Mouse (Mus musculus) macrophage (primary cell): ENCODE data around the gene Gramd1b. TPM values are rescaled to one million over a fixed set of nuclear protein-coding genes. Genes with fewer than 3 reads are reported as not detected.

ENCODE experiments used
- H3K27ac ChIP-seq: fragments of 350-480 bp; formaldehyde crosslinking; 2 replicates; pipeline ENCODE4 v1.9.0; 2021
- H3K36me3 ChIP-seq: fragments of 350-480 bp; formaldehyde crosslinking; 2 replicates; pipeline ENCODE4 v1.9.0; 2021; ENCODE audit errors: inconsistent target
- H3K4me3 ChIP-seq: fragments of 350-480 bp; formaldehyde crosslinking; 2 replicates; pipeline ENCODE4 v1.9.0; 2021; ENCODE audit errors: inconsistent target
- H3K79me2 ChIP-seq: fragments of 350-480 bp; formaldehyde crosslinking; 2 replicates; pipeline ENCODE4 v1.9.0; 2021; ENCODE audit errors: inconsistent target
- WGBS: methylation state at CpG from one replicate; pipeline ENCODE4 v1.1.7; 2026; ENCODE audit warnings: inconsistent platforms; ENCODE audit not compliant: missing documents; 5-methylcytosine and 5-hydroxymethylcytosine counted together
- polyA plus RNA-seq: library from polyadenylated mRNA; stranded (reverse); fragments of 250-400 nt; gene quantifications from 3 replicates; pipeline ENCODE4 v1.2.4, GENCODE M21; 2018; ENCODE audit warnings: inconsistent platforms

The Gramd1b gene
- polyA plus RNA-seq, 1 experiment from 2014 or later, result 73.4 TPM

DNA sequence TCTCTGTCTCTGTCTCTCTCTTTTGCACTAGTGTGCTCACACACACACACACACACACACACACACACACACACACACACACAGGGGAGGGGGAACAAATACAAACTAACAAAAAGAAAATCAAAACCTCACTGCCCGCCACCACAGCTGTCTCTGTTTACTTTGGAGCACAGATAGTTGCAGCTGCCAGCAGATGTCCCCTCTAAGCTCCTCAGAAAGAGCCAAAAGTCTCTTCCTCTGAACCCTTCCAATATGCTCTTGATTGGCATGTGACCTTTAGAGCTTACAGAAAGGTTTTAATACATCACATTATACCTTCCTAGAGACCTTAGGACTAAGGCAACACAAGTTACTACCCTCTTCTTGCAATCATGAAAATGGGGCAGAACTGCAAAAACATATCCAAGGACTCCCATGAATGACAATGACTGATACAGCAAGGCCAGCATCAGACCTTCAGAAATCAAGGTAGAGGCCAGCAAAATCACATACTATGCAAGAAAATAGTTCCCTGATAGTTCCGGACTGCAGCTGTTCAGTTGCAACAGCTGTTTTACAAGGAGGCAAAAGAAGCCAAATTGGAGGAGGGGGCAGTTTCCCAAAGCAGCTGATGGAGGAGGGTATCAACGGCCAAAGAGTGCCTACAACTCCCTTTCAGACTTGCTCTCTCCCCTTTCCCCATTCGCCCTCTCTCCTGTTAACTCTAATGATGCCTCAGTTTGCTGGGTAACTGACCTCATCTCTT, 72.5 kb downstream of the Gramd1b start:
- Histone ChIP-seq H3K79me2 (peaks cover 27% of the 10 kb centered on the region), H3K4me3 (no peak overlapping the region), H3K27ac (no peak overlapping the region), H3K36me3 (no peaks in the 10 kb centered on the region)
- 100% methylated on average over 4 of the region's 4 CpGs for WGBS

DNA sequence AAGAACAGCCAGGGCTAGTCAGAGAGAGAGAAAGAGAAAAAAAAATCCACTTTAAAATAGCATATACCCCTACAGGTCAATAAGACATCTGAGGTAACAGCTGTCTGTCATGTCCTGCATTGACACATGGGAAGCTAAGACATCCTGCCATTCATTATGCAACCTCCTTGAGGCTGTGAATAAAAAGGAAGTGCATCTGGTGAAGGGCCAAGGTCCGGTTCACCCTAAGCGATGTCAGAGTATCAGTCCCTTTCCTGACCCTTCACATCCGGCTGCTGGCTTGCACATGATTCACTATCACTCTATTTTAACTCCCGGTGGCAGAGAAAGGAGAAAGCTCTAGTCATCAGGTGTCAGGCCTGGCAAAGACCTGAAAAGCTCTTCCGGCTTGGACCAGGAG, 73.7 kb downstream of the Gramd1b start:
- peak overlapping the region; percentile 87 for H3K27ac ChIP-seq
- no peaks in the 10 kb centered on the region for H3K36me3 ChIP-seq
- no peak overlapping the region for H3K4me3 ChIP-seq

DNA sequence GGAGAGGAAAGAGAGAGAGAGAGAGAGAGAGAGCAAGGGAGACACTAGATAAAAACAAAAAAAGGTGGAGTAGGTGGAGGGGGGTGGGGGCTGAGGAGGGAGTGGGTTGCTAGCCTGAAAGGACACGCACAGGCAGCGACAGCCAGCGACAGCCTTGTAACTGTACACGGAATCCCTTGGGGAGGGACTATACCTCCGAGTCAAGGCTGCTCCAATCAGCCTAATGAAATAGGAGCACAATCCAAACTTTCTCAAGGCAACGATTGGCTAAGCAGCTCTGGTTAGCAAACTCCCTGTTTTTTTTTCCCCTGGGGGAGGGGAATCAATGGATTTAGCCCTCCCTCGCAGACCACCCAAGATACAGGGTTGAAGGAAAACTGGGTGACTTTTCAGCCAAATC, 75.0 kb downstream of the Gramd1b start:
- H3K27ac ChIP-seq, result peak overlapping the region; percentile 87

More for the DNA sequence above, 73.7 kb downstream of the Gramd1b start:
- WGBS, result 15% methylated on average over 5 of the region's 5 CpGs
- H3K79me2 ChIP-seq, result peaks cover 40% of the 10 kb centered on the region

DNA sequence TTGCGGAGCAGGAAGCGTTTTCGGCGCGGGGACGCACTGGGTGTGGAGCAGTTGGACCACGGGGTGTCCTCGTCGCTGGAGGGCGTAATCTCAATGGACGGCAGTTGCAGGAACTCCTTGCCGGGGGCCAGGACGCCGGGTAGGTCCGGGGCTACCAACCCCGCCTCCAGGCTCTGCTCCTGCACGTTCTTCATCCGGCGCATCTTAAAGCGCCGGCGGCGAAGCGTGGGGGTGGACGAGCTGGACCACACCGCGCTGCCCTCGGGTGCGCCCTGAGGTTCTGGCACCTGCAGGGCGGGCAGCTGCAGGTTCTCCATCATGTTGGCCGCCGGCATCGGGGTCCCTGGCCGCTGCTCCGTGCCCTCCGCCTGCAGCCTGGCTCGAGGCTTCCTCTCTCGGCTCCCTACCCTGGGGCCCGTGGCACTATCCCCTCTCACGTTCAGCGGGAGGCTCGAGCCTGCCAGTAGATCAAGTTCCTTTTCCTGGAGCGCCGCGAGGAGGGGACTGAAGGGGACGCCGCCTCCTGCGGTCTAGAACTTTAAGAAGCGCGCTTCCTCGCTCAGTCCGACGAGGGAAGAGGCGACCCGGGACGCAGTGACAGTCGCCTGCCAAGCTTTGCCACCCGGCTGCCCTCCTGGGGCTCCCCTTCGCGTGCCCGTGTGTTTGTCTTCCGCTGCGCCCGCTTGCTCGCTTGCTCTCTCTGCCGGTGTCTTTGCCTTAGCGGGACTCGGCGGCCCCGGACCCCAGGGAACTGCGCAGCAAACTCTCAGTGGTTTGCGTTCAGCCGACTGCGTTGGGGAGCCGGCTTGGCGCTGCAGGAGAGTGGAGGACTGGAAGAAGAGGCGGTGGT, 75.6 kb downstream of the Gramd1b start:
- Histone ChIP-seq H3K36me3 (no peaks in the 10 kb centered on the region), H3K79me2 (peaks cover 59% of the 10 kb centered on the region), H3K4me3 (peak overlapping the region; percentile 89), H3K27ac (peak overlapping the region; percentile 87)
- under 1% methylated on average over 76 of the region's 77 CpGs for WGBS

More for the DNA sequence above, 75.0 kb downstream of the Gramd1b start:
- H3K79me2 ChIP-seq, result peaks cover 52% of the 10 kb centered on the region
- 13% methylated on average over 7 of the region's 7 CpGs for WGBS
- no peaks in the 10 kb centered on the region for H3K36me3 ChIP-seq
- peak overlapping the region; percentile 89 for H3K4me3 ChIP-seq

DNA sequence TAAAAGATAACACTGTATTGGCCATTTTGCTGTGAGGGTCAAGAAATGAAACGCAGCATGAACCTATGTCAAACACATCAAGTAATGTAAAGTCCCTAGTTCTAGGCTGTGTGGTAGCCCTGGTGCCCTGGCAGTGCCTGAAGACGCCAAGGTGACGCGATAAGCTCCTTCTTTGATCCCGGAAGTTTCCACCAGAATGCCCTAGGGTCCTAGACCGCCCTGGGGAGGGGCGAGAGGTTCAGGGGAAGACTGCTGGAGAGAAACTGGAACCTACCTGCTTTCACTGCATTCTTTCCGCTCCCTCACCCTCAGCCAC, 76.2 kb downstream of the Gramd1b start:
- Histone ChIP-seq H3K27ac (peak overlapping the region; percentile 87), H3K4me3 (peak overlapping the region; percentile 89), H3K79me2 (peaks cover 64% of the 10 kb centered on the region), H3K36me3 (no peaks in the 10 kb centered on the region)
- 2% methylated on average over 8 of the region's 8 CpGs for WGBS

DNA sequence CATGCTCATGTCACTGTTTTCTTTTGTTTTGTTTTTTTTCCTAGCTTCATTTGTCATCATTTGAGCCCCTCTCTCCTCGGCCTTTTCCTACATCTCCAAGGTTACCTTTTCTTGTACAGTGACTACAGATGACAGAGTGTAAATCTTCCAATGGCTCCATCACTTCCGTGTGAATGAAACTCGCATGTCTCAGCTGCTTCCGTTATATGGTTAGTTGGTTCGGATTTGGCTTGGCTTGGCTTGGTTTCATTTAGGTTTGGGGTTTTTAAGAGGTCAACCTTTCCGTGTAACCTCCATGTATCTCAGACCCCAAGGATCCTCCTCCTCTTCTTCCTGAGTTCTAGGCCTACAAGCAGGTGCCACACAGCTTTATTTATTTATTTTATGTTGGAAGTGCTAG, 77.3 kb downstream of the Gramd1b start:
- H3K36me3 ChIP-seq, result no peaks in the 10 kb centered on the region
- H3K4me3 ChIP-seq, result peak overlapping the region; percentile 89; the same call in 1 of the 2 replicates
- H3K79me2 ChIP-seq, result peaks cover 75% of the 10 kb centered on the region
- H3K27ac ChIP-seq, result no peak overlapping the region
- 94% methylated on average over 6 of the region's 6 CpGs for WGBS

DNA sequence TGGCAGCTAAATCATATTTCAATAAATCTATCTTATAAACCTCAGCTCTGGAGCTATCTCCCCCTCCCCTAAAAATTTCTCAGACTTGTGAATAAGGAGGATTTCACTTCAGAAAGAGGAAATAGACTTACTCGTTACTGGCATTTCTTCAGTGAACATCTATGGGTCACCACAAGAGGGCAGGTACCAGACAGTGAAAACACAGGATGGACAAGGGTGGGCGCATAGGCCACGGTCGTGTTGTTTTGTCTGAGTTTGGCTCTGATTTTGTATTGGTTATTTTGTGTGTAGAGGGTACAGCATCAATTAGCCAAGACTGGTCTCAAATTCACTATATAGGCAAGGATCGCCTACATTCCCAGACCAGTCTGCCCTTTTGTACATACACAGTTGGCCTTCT, 79.0 kb downstream of the Gramd1b start:
- Histone ChIP-seq H3K27ac (no peak overlapping the region), H3K36me3 (no peaks in the 10 kb centered on the region), H3K4me3 (no peak overlapping the region), H3K79me2 (peaks cover 92% of the 10 kb centered on the region)
- WGBS, result 53% methylated on average over 5 of the region's 5 CpGs

DNA sequence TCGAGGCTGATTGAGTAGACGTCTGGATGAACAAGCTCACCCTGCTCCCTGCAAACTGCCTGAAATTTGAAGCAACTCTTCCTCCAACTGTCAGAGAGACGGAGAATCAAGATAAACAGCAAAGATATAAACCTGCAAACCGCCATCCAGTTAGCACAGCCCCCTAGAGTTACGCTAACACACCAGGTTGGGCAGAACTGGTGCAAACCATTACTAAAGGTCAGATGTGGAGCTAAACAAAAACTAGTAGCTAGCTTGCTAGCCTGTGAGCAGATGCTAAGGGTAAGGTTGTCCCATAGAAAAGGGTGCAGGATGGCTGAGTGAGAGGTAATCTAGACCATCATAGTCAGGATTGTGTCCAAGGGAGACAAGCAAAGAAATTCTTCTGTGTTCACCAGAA, 80.4 kb downstream of the Gramd1b start:
- no peaks in the 10 kb centered on the region for H3K36me3 ChIP-seq
- no peak overlapping the region for H3K27ac ChIP-seq
- WGBS, result 90% methylated on average over 5 of the region's 5 CpGs
- peaks cover 94% of the 10 kb centered on the region for H3K79me2 ChIP-seq
- no peak overlapping the region for H3K4me3 ChIP-seq

DNA sequence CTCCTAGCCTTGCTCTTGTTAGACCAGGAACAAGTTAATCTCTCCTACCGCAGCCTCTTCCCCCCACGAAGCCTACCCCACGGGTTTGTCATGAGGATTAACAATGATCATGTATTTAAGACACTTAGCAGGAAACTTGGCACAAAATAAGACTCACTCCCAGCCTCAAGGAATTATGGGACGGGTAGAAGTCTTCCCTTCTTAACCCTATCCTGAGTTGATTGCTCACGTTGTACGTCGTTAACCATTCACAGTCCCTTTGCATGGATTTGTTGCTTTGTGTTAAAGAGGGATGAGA, 80.8 kb downstream of the Gramd1b start:
- 70% methylated on average over 7 of the region's 7 CpGs for WGBS
- Histone ChIP-seq H3K27ac (no peak overlapping the region), H3K4me3 (no peak overlapping the region), H3K79me2 (peaks cover 98% of the 10 kb centered on the region), H3K36me3 (no peaks in the 10 kb centered on the region)

DNA sequence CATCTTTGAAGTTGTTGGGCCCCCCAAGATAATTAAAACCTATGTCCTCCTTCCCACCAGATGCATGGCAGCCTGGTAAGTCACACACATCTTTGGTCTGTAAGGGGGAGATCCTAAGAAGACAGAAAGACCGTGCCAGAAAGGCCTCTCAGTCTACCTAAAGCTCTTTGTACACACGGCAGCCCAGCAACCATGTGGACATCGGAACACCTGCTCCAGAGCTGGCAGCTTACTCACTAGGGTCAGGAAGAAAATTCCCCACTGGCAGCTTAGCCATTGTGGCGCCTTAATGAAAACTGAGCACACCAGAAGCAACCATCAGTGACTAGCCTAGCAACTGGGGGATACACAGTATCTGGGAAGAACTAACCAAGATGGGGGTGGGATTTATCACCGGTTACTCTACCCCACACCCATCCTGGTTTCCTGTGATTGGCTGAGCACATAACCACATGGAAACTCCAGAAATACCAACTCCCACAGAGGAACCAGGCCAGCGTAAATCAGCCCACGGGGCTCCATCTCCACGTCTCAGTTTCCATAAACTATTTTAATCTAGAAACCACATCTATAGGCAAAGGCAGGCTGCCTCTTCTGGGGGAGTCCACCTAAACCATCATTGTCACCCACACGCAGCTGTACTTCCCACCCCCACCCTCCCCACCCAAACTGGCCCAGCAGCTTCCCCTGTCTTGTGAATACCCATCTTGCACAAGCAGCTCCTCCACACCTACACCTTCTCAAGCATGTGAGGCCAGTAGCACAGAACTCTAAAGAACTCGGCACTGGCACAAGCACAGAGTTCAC, 81.4 kb downstream of the Gramd1b start:
- 56% methylated on average over 10 of the region's 10 CpGs for WGBS
- H3K4me3 ChIP-seq, result no peak overlapping the region
- no peak overlapping the region for H3K27ac ChIP-seq

DNA sequence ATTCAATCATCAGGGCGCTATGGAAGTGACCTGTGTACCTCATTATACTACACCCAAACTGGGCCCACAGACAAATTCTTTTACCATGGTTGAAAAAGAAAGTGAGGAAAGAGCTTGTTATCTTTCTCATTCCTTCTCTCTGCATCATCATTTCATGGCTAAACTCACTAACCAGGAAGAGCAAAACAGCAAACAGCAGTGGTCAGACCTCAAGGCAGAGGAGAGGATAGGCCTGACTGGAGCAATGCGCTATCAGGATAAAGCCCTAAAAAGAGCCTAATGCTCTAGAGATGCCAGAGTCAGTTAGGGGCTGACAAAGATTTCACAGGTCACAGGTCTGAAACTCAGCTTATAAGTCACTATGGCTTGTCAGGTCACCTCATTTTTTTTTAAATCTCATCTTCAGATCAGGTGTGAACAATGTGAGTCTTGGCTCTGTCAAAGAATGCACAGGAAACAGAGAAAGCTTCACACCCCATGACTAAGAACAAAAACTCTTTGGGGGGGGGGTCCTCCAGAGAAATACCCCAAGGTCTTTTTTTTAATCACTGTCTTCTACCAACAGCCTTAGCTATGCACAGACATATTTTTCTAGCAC, 82.4 kb downstream of the Gramd1b start:
- no peak overlapping the region for H3K4me3 ChIP-seq
- WGBS, result 100% methylated on average over 2 of the region's 2 CpGs
- peaks cover 100% of the 10 kb centered on the region for H3K79me2 ChIP-seq

More for the DNA sequence above, 81.4 kb downstream of the Gramd1b start:
- Histone ChIP-seq H3K79me2 (peaks cover 100% of the 10 kb centered on the region), H3K36me3 (no peaks in the 10 kb centered on the region; the same call in 1 of the 2 replicates)

DNA sequence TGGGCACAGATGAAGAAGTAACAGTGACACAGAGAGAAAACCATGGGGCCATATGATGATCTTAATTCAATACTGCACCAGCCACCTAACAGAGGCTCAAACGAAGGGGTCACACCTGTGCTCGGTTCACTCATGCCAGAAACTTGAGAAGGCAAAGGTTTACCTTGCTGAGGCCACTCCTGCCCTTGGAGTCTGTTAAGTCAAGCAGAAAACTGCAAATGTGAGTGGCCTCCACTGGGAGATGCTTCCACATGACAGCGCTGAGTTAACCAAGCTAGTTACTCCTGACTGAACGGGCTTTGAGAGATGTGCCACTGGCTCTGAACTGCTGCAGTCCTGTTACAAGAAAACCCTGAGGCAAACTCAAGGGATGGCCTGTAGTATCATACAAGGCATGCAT, 83.9 kb downstream of the Gramd1b start:
- H3K79me2 ChIP-seq, result peaks cover 98% of the 10 kb centered on the region
- no peaks in the 10 kb centered on the region; the same call in 1 of the 2 replicates for H3K36me3 ChIP-seq
- H3K4me3 ChIP-seq, result no peak overlapping the region
- WGBS, result 100% methylated on average over 4 of the region's 4 CpGs
- no peak overlapping the region for H3K27ac ChIP-seq

More for the DNA sequence above, 82.4 kb downstream of the Gramd1b start:
- Histone ChIP-seq H3K36me3 (no peaks in the 10 kb centered on the region; the same call in 1 of the 2 replicates), H3K27ac (no peak overlapping the region)

DNA sequence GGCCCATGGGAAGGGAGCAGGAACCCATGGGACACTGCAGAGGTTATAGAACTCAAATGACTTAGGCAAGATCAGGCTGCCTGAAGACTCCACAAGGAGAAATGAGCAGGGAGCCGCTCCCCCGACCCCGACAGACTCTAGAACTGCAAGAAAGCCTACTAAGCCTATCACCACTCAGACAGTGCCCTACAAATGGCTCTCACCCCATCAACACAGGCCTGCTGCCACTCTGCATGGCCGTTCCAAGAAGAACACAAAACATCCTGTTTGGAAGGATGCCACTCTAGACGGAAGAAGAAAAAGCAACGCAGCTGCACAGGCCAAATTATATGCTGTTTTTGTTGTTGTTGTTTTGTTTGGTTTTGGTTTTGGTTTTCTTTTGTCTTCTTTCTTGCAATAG, 86.2 kb downstream of the Gramd1b start:
- 97% methylated on average over 6 of the region's 6 CpGs for WGBS
- Histone ChIP-seq H3K27ac (no peak overlapping the region), H3K4me3 (no peak overlapping the region), H3K79me2 (peaks cover 98% of the 10 kb centered on the region), H3K36me3 (peaks cover 10% of the 10 kb centered on the region; the same call in 1 of the 2 replicates)

DNA sequence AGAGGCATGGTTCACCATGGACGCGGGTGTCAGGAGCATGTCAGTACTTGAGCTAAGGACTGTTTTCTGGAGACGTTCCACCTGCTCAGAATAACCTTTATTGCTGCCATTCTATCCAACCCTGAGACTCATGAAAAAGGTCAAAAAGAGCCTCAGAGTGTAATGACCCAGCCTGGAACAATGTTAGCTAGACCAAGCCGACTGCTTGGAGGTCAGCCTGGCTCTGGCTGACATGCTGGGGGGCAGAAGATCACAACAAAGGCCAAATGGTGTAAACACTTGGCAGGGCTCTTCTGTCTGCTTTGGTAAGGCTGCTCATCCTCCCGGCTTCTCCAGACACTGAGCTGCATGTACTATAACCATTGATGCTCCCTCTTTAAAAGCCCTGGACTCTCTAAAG, 88.4 kb downstream of the Gramd1b start:
- 90% methylated on average over 5 of the region's 5 CpGs for WGBS
- H3K79me2 ChIP-seq, result peaks cover 98% of the 10 kb centered on the region
- peaks cover 10% of the 10 kb centered on the region; the same call in 1 of the 2 replicates for H3K36me3 ChIP-seq
- no peak overlapping the region for H3K4me3 ChIP-seq
- H3K27ac ChIP-seq, result no peak overlapping the region
